Mouse (Mus musculus): ENCODE results near the gene 0610037L13Rik. TPM values are rescaled to one million over a fixed set of nuclear protein-coding genes. Genes with fewer than 3 reads are reported as not detected.

0610037L13Rik gene
- total RNA-seq, 2 experiments from 2014 or later = 70.7 to 77.2 TPM

- DNase-seq = peak; percentile 68
Measured at GRCm38 (mm10) chr4:107921152-107921695, 31.6 kb downstream of the 0610037L13Rik start.

GRCm38 (mm10) chr4:107921952-107922351 is 32.3 kb downstream of the 0610037L13Rik start:
- peak; percentile 34 for DNase-seq

GRCm38 (mm10) chr4:107923145-107923802 is 33.7 kb downstream of the 0610037L13Rik start, which contains the start of gene Cpt2:
Cpt2 (minus strand) TSS chr4:107923610.
- DNase-seq = peak; percentile 97

DNA sequence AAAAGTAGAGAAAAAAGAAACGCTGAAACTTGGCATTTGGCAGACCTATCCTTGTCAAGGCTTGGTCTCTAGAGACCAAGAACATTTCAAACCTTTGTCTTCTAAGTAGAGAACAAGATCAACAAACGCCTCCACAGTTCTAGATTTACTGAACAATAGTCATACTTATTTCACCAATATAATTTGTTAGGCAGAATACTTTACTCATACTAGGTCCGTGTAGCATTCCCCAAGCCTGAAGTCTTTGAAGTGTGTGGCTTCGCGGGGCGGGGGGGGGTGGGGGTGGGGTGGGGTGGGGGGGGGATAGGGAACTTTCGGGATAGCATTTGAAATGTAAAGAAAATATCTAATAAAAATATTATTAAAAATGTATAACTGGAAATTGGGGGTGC is 34.2 kb downstream of the 0610037L13Rik start:
- DNase-seq = no peak

DNA sequence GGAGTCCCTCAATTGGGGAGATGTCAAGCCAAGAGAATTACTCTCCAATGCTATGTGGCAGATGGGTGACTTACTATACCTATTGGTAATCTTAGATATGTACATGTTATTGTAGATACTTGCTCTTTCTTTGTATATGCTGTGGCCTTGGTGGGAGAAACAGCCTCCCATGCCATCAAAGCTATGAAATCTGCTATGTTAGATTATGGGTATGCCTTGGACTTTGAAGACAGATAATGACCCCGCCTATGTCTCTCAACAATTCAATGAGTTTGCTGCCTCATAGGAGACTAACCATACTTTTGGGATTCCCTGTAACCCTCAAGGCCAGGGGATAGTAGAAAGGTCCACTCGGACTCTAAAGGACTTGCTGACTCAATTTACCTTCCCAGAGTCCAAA is 38.7 kb downstream of the 0610037L13Rik start:
- DNase-seq = no peak

DNA sequence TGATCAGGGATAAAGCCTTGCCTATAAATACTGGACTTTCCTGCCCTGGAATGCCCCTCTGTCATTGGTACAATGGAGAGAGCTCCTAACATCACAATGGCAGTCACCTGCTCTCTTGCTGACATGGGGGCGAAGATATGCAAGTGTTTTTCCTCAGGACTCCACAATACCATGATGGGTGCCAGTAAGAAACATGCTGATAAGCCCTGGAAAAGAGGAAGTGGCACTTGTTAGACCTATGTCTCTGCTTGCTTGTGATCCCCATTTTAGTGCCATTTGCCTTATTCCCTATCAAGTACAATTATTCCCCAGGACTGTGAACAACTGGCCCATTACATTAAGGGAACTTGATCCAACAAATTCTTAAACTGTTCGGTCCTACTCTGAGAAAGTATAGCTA is 39.1 kb downstream of the 0610037L13Rik start:
- no peak for DNase-seq

GRCm38 (mm10) chr4:107931453-107931852 is 41.8 kb downstream of the 0610037L13Rik start:
- no peak for DNase-seq

GRCm38 (mm10) chr4:107933239-107933638 is 43.6 kb downstream of the 0610037L13Rik start:
- DNase-seq = no peak

DNA sequence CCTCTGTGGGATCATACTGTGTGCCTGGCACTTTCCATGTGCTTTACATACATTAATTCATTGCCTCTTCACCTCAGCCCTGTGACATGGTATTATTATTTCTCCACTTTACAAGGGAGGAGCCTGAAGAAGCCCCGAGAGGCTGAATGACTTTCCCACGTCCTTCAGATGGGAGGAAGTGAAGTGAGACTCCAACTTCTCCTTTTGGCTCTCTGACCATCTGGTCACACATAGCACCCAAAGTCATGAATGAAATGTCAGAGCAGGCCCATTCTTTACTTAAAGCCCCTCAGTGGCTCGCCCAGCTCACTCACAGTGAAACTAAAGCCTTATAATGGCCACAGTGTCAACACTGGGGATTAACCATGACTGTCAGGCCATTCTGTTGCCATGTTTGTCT is 45.6 kb downstream of the 0610037L13Rik start:
- DNase-seq = no peak

DNA sequence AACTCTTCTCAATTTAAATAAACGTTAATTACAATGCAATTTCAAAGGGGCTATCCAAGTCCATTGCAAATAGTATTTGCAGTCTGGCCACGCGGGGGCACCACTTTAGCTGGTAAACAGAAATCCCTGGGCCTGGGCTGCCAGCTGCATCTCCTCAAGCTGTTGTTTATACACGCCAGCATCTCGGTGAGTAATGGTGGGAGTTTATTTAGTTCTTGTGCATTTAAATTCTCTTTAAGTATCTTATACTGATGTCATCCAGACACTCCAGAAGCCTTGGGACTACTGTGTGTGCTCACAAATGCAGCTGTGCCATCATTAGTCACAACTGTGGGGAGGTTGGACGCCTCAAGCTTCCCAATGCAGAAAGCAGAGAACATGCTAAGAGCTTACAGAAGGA is 47.7 kb downstream of the 0610037L13Rik start:
- peak; percentile 85 for DNase-seq

DNA sequence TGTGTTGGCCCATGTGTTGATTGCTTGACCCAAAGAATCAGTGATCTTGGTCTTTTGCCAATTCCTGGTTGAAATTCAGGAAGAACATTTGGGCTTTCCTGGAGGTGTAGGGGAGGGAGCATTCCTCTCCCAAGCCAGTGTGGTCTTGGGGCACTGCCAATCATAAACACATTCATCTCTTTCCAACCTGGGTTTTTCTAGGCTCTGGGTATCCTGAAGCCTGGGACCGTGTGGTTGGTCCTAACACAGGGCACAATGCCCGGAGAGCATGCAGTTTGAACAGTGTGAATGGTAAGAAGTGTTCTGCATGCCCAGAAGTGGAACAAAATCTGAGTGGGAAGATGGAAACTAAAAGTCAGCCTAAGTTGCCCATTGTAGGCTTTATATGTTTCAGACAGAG is 48.5 kb downstream of the 0610037L13Rik start:
- no peak for DNase-seq

DNA sequence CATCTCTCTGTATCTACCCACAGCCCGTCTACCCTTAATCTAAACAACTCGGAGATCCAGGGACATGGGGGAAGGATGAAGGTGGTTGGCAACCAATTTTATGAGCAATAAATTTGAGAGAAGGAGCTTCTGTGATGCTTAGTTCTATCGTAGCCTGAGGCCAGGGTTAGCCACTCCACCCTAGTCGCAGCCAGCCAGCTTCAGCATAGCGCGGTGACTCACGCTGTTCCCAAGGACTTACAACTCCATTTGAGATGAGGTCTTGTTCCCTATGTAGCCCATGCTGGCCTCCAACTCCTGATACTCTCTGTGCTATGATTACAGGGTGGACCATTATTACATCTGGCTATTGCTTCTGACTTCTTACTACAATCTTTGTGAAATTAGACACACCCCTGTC is 53.1 kb downstream of the 0610037L13Rik start:
- DNase-seq = no peak

- peak; percentile 57 for DNase-seq
Measured at GRCm38 (mm10) chr4:107944141-107944540, 54.5 kb downstream of the 0610037L13Rik start.

Other genes starting within 250 kb of the 0610037L13Rik start
- gene Dmrtb1, start 205.6 kb upstream of the 0610037L13Rik start, total RNA-seq (2021) = not detected
- 1 to 10 TPM; 1.7 to 1.8 TPM for gene Lrp8, start 87.6 kb upstream of the 0610037L13Rik start, total RNA-seq (2021)
- gene Magoh, start 10.1 kb upstream of the 0610037L13Rik start, total RNA-seq (2021) = 10 to 100 TPM; 69.6 to 79.9 TPM
- gene Cpt2, start 33.8 kb downstream of the 0610037L13Rik start, total RNA-seq (2021) = 100 to 1,000 TPM; 140 to 144 TPM
- not detected for gene Slc1a7, start 78.5 kb downstream of the 0610037L13Rik start, total RNA-seq (2021)
- 10 to 100 TPM in 1 of 2 experiments, 1 to 10 TPM in 1; 10.0 to 10.8 TPM for gene Podn, start 206.6 kb downstream of the 0610037L13Rik start, total RNA-seq (2021)

All from heart, postnatal 4 days (tissue).